Mouse (Mus musculus): ENCODE results near the gene Mlxipl.
A peak's percentile ranks its signal among the peaks of the same experiment; 100 is the strongest.
"Not testable (repeated sequence)": the region's sequence is repeated elsewhere in the genome, so short reads cannot be mapped to it uniquely, and the experiment has no call there.

Mlxipl gene

DNA sequence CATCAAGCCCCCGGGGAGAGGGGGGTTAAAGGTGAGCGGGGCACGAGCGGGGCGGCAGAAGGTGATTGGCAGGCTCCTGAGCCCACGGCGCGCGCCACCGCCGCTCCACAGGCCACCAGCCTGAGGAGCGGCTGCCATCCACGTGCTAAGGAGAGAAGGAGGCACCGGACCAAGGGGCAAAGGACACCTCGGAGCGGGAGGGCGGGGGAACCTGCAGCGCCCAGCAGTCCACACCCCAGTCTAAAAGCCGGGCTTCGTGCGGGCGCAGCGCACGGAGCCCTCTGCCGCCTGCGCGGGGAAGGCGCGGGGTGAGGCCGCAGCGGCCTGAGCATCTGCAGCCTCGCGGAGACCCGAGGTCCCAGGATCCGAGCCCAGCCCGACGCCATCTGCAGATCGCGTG lies at the start of gene Mlxipl:
Gene Mlxipl (plus strand): TSS at position 238 of the 400 bp plus-strand sequence.
- DNase-seq (ENCODE audit: low spot score in 2 of 2): no peak

DNA sequence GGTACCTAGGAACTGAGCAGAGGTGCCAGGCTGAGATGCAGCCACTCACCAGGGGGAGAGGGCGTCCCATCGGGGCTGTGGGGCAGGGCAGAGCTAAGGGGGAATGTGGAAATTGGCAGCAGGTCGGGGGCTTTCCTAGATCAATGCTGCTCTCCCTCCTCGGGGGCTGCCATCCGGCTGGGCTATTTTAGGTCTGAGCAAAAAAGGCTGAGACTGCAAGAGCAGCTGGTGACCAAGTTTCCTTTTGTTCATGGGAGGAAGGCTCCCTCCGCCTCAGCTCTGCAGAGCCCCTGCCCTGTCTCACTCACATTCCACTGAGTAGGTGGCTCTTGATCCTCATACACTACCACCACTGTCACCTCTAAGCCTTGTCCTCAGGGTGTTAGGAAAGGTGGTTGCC lies 49.6 kb upstream of the Mlxipl start:
- DNase-seq (ENCODE audit: low spot score in 2 of 2): no peak

DNA sequence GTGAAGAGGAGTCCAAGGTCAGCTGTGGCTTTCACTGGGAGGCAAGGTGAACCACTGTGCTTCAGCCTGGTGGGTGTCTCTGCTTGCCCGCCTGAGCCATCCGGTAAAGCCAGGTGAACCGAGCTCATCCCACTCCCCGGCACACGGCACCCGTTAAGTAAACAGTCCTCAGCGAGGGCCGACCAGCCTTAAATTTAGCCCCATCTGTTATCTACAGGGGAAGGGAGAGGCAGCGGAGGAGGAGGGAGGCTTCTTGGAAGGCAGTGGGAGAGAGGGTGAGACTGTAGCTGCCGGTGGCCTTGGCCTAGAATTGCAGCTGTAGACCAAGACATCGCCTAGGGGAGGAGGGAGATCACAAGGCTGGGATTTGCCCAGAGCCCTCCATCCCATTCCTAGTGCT lies 48.9 kb upstream of the Mlxipl start:
- DNase-seq (ENCODE audit: low spot score in 2 of 2): no peak

DNA sequence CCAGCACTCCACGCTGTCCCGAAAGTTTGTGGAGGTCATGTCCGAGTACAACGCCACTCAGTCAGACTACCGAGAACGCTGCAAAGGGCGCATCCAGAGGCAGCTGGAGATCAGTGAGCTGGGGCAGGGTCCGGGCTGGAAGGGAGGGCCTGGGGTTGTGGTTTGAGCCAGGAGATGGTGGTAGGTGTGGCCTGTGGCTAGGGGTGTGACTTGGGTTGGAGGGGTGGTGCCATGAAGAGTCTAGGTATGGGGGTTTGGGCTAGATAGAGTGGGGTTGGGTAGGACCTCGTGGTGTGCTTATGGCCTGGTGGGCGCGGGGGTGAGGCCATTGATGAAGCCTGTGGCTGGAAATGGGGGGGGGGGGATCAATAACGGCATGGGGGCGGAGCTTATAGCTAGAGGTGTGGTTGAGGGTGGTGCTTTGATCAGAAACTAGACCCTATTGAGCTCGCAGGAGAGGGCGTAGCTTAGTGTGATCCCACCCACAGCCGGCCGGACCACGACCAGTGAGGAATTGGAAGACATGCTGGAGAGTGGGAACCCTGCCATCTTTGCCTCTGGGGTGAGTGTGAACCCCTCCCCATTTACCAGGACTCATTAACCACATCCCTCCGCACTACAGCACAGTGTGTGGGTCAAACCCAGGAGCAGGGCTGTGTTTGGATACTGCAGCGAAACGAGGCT lies 47.4 kb upstream of the Mlxipl start:
- DNase-seq (ENCODE audit: low spot score in 2 of 2): no peak

DNA sequence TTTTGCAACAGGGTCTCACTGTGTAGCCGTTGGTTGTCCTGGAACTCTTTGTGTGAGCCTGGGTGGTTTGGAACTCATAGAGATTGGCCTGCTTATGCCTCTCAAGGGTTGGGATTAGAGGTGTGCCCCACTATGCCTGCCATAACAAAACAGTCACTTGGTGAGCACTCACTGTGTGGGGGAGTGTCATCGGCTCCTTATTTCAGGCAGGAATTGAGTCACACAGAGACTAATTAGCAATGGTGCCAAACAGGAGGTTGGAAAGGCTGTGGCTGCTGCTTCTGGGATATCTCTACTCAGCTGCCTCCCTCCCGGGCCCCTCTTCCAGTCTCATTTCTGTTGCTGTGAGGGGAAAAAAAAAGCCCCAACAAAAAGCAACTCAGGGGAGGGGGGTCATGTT lies 45.1 kb upstream of the Mlxipl start:
- DNase-seq (ENCODE audit: low spot score in 2 of 2): no peak

DNA sequence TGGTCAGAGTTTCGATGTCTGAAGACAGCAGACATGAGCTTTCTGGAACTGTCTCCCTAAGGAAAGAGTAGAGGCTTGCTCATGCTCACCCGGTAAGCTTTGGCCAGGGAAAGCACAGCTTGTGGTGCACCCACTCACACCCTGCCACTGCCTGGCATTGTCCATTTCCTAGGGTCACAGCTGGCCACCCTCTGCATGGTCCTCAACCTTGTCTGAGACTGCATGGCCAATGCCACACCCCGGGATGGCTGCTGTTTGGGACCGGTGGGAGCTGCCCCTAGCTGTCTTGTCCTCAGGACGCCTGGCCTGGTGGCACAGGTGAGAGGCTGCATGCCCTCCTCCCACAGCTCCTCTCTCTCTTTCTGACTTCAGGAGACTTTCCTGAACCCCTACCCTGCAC lies 41.2 kb upstream of the Mlxipl start:
- no peak for DNase-seq (ENCODE audit: low spot score in 2 of 2)

DNA sequence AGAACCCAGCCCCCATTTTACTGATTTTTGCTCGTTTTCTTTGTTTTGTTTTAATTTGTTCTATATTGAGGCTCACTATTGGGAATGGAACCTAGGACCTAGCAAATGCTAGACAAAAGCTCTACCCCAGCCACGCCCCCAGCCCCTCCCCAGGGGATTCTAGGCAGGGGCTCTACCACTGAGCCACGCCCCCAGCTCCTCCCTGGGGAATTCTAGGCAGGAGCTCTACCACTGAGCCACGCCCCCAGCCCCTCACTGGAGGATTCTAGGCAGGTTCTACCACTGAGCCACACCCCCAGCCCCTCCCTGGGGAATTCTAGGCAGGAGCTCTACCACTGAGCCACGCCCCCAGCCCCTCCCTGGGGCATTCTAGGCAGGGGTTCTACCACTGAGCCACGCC lies 40.4 kb upstream of the Mlxipl start:
- not testable (repeated sequence) for DNase-seq (ENCODE audit: low spot score in 2 of 2)

DNA sequence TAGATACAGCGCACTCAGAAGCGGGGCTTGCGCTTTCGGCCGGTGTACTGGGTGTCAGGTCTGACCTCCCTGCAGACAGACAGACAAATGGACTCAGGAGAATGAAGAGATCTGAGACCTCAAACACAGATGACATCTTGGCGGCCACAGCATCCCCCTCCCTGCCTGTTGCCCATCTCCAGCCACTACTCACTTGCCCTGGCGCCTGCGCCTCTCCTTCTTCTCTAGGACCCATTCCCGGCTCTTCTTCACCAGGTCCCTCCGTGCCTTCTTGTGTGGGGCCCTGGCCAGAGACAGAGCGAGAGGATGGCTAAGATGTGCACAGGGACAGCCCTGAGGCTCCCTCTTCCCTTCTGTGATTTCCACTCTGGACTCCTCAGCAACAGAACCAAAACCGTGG lies 36.3 kb upstream of the Mlxipl start:
- DNase-seq (ENCODE audit: low spot score in 2 of 2): no peak

DNA sequence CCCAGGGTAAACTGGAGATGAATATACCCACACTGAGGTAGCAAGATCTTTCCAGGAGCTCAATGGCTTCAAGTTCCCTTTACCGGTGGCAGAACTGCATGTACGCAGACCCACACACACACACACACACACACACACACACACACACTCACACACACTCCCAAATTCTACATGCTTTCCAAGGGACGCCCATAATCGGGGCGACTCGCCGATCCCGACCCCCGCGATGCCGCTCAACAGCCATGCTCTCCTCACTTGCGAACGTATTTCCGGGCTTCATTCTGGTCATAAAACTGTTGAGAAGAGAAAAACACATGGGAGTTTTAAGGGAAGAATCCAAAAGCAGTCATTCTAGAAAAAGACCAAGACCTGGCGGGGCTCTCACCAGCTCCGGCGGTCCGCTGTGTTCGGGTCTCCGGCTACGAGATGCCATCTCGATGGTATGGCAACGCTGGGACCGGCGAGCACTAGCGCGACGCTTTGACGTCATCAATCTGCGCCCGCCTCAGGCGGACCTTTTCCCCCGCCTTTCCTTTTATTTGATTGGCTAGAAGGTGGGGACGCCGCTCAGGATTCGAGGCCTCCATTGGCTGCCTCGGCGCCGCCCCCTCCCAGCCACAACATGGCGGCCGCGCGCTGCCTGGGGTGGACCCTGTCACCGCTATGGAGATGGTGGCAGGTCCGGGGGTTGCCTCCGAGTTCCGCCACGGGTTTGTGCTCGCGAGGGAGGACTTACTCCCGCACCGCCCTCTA lies 25.9 kb upstream of the Mlxipl start, which contains the start of gene Dnajc30:
Gene Dnajc30 (plus strand): TSS at position 574 of the 753 bp plus-strand sequence.
- DNase-seq (ENCODE audit: low spot score in 2 of 2): peak; percentile 96

DNA sequence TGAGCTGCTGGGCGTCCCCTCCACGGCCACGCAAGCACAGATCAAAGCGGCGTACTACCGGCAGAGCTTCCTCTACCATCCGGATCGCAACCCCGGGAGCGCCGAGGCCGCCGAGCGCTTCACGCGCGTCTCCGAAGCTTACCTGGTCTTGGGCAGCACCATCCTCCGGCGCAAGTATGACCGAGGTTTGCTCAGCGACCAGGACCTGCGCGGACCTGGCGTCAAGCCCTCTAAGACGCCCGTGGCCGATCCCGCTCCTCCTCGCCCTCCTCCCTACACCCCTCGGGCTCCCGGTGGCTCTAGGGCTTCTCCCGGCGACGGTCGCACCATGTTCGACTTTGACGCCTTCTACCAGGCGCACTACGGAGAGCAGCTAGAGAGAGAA lies 25.3 kb upstream of the Mlxipl start:
- DNase-seq (ENCODE audit: low spot score in 2 of 2): no peak

DNA sequence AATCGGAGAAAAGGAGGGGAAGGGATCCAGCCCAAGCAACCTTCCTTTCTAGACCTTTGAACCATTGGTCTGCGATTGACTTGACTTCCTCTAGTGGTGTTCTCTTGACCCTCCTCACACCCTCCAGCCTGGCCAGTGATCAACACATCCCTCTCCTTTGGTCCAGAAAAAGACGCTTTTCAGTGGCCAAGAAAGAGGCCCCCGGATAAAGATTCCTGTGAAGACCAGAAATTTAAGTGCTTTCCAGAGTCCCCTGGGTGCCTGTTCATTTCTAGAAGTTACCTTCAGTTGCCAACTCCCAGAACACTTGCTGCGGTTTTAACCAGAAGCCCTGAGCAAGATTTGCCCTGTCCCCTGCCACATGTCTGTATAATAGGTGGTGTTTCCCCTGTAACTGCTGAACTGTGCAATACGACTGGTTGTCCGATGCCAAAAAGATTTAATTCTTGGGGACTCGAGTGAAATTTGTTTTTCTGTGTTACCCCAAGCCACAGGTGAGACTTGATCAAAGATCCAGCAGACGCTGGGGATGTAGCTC lies 24.7 kb upstream of the Mlxipl start, which contains the start of gene Bud23:
Gene Bud23 (minus strand): TSS at position 51 of the 538 bp plus-strand sequence.
- not testable (repeated sequence) for DNase-seq (ENCODE audit: low spot score in 2 of 2)

DNA sequence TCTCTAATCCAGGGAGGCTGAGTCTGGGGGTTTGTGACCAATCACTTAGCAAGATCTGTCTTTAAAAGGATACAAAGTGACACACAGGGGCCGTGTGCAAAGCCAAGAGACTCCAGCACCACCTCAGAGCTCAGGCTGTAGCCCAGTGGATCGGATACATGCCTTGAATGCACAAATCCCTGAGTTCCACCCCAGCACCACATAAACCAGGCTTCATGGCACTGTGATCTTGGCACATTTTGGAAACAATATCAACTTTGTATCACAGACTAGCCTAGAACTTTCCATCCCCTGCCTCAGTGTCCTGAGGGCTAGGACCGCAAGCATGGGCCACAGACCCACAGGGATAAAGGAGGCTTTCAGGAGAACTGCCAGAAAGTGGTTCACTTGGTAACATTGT lies 23.7 kb upstream of the Mlxipl start:
- DNase-seq (ENCODE audit: low spot score in 2 of 2): no peak

DNA sequence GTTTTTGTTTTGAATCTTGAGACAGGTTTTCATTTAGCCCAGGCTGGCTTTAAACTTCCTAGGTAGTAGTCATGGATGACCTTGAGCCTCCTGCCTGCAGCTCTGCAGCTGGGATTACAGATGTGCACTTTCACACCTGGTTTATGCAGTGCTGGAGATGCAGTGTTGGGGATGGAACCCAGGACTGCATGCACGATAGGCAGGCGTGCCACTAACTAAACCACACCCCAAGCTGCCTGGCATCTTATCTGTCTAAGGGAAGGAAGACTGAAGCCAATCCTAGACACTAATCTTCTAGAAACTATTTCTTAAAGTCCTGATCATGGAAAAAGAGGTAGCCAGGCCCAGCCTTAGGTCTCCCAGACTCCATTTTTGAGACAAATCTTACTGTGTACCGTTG lies 19.2 kb upstream of the Mlxipl start:
- no peak for DNase-seq (ENCODE audit: low spot score in 2 of 2)

DNA sequence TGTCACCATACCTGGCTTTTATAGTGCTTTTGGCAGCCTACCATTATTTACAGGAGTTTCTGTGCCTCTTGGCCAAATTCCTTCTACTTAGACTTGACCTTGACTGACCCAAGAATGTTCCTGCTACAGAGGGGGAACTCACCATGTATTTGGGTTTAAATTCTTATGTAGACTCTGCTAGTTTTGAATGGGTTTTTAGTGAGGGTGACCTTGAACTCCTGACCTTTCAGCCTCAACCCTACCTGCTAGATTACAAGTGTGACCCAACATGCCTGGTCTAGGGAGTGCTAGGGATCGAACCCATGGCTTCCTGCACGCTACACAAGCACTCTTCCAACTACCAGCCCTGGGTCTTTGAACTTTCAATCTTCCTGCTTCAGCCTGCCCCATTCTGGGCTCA lies 17.6 kb upstream of the Mlxipl start:
- no peak for DNase-seq (ENCODE audit: low spot score in 2 of 2)

DNA sequence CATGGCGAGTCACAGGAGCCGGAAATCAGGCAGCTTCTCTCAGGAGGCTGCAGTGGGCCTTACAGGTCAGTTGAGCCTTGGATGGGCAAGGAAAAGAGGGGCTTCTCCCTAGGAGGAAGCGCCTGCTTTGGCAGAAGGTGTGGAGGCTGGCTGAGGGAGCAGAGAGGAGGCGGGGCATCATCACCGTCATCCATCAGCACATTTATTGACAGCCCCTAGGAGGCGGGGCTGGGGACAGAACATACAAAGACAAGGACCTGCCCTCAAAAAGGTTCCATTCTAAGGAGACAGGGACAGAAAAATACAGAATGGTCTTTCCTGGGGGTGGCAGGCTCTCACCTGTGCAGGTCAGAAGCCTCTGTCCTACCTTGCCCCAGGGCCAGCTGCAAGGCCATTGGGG lies 17.0 kb upstream of the Mlxipl start:
- no peak for DNase-seq (ENCODE audit: low spot score in 2 of 2)

DNA sequence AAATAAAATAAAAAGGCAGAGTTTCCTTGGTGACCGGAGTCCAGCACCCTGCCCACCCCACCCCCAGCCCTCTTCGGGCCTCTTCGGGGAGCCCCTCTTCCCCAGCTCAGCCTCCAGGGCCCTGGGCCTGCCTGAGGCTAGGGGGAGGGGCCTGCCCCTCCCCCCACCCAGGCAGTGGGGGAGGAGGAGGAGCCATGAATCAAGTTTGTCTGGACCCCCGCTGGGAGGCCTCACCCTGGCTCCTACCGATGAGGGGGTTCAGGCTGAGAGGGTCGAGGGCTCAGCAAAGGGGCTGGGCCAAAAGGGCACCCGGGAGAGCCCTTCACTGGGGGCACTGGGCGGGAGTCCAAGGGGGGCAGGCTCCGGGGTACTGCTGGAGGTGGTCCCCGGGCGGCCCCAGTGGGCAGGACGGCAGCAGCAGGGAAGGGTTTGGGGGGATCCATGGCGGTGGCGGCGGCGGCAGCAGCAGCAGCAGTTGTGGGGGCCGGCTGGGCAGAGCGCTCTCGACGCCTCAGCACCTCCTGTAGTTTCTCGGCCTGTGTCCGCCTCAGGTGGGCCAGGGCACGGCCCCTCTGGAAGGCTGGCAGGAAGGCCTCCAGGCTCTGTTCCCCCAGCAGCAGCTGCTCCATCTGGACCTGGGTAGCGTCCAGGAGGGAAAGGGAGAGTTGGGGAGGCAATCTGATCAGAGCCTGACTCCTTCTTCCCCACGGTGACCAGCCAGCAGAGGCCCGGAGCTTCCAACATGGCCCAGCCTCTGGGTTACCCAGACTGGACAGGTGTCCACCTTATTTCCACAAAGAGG lies 16.1 kb upstream of the Mlxipl start:
- DNase-seq (ENCODE audit: low spot score in 2 of 2): no peak

DNA sequence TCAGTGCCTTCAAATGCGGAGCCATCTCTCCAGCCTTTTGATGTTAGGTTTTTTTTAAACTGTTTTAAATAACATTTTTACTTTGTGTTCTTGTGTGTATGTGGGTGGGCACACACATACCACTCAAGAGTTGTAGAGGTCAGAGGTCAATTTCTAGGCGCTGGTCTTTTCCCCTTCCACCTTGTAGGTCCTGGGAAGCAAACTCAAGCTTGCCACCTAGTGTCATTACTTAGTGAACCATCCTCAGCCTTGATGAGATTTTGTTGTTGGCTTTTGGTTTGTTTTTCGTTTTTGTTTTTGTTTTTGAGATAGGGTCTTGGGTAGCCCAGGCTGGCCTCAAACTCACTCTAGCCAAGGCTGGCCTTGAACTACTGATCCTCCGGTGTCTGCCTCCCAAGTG lies 14.0 kb upstream of the Mlxipl start:
- no peak for DNase-seq (ENCODE audit: low spot score in 2 of 2)

DNA sequence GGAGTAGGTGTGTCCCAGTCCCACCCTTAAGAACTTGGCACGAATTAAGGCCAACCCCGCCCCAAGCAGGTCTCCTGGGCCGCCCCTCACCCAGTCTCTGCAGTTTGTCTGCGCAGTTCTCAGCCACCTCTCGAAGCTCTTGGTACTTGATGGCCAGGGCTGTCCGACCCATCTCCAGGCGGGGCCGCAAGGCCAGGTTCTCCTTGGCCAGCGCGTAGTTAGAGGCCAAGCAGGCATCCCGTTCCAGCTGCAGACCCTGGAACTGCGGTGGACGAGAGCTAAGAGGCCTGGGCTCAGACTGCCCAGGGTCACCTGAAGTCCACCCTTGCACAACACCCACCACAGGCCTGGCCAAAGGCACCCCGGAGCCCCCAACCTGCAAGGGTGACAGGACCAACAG lies 13.3 kb upstream of the Mlxipl start:
- DNase-seq (ENCODE audit: low spot score in 2 of 2): no peak

DNA sequence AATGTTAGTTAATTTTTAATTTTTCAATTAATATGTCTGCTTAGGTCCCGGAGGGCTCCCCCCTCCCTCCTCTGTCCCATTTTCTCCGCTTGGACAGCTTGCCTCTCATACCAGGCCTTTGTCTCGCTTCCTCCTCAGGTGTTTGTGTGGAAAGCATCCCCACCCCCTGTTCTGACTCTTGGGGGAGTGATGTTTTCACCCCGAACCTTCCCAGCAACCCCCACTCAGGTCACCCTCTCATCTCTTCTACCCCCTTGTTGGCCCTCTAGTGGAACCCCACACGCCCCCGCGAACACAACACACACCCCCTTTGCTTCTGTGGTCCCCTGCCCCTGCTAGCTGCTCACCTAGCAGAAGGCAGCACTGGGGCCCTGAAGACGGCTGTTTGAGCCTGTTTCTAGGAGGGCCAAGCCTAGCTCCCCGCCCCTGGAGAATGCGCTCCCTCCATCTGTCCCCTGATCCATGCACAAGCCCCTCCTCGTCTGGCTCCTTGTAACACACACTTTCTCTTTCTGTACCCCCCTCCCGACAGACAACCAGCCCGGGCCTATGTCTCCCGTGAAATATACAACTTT lies 12.7 kb upstream of the Mlxipl start:
- peak in 1 of 2 experiments; percentile 17 for DNase-seq (ENCODE audit: low spot score in 2 of 2)

DNA sequence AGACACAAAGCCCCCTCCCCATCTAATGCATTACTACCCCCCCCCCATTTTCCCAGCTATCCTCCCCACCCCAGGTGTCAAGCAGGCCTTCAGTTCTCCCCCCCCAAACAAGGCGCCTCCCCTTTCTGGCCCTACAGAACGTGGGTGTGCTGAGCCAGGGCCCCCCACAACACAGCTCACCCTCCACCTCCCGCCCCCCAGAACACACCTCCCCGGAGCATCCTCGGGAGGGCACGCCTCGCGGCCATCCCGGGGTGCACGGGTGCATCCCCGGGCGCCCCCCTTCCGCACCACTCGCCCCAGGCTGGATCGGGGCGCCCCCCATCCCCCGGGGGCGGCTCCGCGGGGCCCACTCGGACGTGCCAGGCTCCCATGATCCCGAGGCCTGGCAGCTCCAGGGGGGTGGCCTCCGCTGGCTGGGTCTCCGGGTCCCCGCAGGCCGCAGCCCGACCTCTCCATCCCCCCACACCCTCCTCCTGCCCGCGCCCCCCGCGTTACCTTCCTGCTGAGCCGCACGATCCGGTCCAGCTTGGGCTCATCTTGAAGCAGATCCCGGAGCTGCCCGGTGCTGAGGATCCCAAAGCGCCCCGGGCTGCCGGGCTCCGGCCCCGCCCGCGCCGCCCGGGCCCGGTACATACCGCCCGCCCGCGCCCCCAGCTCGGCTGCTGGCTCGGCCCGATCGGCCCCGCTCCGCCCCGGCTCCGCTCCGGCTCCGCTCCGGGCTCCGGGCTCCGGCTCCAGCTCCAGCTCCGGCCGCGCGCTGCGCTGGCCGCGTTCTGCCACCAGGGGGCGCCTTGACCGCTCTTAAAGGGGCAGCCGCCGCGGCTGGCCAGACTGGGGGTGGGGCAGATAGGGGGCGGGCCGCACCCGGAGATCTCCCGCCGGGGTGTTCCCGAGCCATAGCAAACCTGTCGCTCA lies 11.9 kb upstream of the Mlxipl start, which contains the start of gene Vps37d:
Gene Vps37d (minus strand): TSS at position 703 of the 918 bp plus-strand sequence.
- DNase-seq (ENCODE audit: low spot score in 2 of 2): peak; percentile 83 to 89

DNA sequence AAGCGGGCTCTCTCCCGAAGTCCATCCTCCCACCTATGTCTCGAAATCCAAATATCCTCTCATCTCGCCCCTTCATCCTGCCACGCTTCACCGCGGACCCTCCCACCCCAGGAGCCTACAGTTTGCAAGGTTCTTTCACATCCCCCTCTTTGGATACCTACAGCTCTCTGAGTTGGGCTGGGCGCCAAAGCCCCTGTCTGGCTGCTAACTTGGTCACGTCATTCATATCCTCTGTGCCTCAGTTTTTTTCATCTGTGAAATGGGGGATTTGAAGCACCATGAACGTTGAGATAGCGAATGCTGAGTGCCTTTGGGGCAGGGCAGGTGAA lies 11.2 kb upstream of the Mlxipl start:
- no peak for DNase-seq (ENCODE audit: low spot score in 2 of 2)

All from heart, adult 9 months (tissue).